Mouse (Mus musculus) midbrain, embryonic 13.5 days (tissue): ENCODE results near the gene Lgals3. TPM values are rescaled to one million over a fixed set of nuclear protein-coding genes. Genes with fewer than 3 reads are reported as not detected.

Experiments
- ATAC-seq: fragments of 200-750 bp; cut with Nextera tagmentation; 2 replicates; pipeline ENCODE4 v1.8.0; 2017; ENCODE audit warnings: mild to moderate bottlenecking, moderate TSS enrichment, moderate library complexity
- H3K27ac ChIP-seq: fragments of 300-500 bp; sonication (generic); 2 replicates; pipeline ENCODE4 v1.5.1; 2015; ENCODE audit warnings: inconsistent platforms, mild to moderate bottlenecking, moderate library complexity
- H3K27me3 ChIP-seq: fragments of 300-500 bp; sonication (generic); 2 replicates; pipeline ENCODE4 v1.6.1; 2015; ENCODE audit warnings: mild to moderate bottlenecking, inconsistent platforms
- H3K36me3 ChIP-seq: fragments of 300-500 bp; sonication (generic); 2 replicates; pipeline ENCODE4 v1.6.1; 2015; ENCODE audit warnings: mild to moderate bottlenecking, inconsistent platforms
- H3K4me1 ChIP-seq: fragments of 300-500 bp; sonication (generic); replicated peaks from 2 replicates; pipeline ENCODE4 v1.6.1; 2015; ENCODE audit warnings: inconsistent platforms
- H3K4me2 ChIP-seq: fragments of 300-500 bp; sonication (generic); replicated peaks from 2 replicates; pipeline ENCODE4 v1.6.1; 2015; ENCODE audit warnings: moderate library complexity, mild to moderate bottlenecking, inconsistent platforms
- H3K4me3 ChIP-seq: fragments of 300-500 bp; sonication (generic); replicated peaks from 2 replicates; pipeline ENCODE4 v1.5.1; 2015; ENCODE audit warnings: mild to moderate bottlenecking, inconsistent platforms
- H3K9ac ChIP-seq: fragments of 300-500 bp; sonication (generic); replicated peaks from 2 replicates; pipeline ENCODE4 v1.6.1; 2015; ENCODE audit warnings: mild to moderate bottlenecking, inconsistent platforms
- H3K9me3 ChIP-seq: fragments of 300-500 bp; sonication (generic); 2 replicates; pipeline ENCODE4 v1.6.1; 2016; ENCODE audit warnings: mild to moderate bottlenecking, inconsistent platforms
- WGBS: fragments of 180-500 bp; shearing (Covaris S2); methylation state at CpG from one replicate; pipeline ENCODE4 v1.1.7; 2015; 5-methylcytosine and 5-hydroxymethylcytosine counted together
- polyA plus RNA-seq: library from polyadenylated mRNA; unstranded; fragments of >200 nt; fragmentation: Nextera tagmentation; extraction: Ambion mirVana; gene quantifications from 2 replicates; pipeline ENCODE4 v1.2.1, GENCODE M21; 2015

The Lgals3 gene
- polyA plus RNA-seq, 1 experiment from 2014 or later: 1.2 TPM

DNA sequence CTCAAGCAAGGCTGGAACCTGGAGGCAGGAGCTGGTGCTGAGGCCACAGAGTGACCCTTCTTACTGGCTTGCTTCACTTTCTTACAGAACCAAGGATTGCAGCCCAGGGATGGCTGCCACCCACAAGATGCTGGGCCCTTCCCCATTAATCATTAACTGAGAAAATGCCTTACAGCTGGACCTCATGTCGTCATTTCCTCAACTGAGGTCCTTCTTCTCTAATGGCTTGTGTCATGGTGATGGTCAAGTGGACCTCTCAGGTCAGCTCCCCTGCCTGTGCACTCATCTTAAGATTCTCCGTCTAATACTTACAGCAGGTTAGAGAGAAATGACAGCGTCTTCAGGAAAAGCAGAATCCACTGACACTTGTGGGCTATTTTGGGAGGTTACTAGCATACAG is 49.8 kb downstream of the Lgals3 start:
- 0 out of 2 replicates have a peak, but pooled peaks have one; percentile 18 for ATAC-seq
- no peak overlapping the region for H3K27ac ChIP-seq
- peak overlapping the region; percentile 52 for H3K4me3 ChIP-seq
- peaks cover 16% of the 10 kb centered on the region for H3K4me1 ChIP-seq
- 0 out of 2 replicates have a peak overlapping the region, but pooled peaks have one; percentile 24 for H3K9ac ChIP-seq
- H3K27me3 ChIP-seq: no peaks in the 10 kb centered on the region
- 40% methylated on average over 3 of the region's 3 CpGs for WGBS
- no peaks in the 10 kb centered on the region for H3K9me3 ChIP-seq
- H3K4me2 ChIP-seq: peak overlapping the region; percentile 64
- H3K36me3 ChIP-seq: peaks cover 12% of the 10 kb centered on the region

DNA sequence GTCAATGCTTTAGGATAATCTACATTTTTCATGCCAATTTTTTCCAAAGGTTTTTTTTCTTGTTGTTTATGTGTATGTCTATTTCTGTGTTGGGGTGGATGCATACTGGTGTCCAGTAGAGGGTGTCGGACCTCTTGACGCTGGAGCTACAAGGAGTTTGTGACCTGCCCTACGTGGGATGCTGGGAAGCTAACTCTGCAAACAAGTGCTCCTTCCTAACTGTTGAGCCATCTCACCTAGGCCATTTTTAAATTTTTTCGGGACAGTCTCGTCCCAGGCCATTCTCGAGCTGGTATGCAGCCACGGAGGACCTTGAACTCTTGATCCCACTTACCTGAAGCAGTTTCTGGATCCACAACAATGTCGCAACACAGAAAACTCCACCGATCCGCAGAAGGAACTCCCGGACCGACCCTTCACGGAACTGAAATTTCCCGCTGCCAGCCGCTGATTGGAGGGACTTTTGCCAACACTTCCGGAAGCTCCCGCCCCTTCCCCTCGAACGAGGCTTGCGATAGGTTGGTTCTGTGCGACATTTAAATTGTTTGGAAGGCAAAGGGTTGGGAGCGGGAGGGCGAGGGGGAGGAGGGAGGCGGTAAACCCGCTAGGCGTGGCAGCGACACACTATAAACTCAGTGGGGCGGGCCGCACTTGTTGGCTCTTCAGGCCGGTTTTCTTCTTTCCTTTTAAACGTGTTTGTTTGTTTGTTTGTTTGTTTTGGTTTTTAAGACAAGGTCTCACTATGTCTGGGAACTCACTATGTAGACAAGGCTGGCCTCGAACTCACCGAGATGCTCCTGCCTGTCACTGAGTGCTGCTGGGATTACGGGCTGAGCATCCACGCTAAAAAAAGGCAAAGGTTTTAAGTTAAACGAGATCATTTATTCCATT is 50.5 kb downstream of the Lgals3 start, which contains the start of gene Dlgap5:
TSS of gene Dlgap5 (minus strand) at position 633 of the 891 bp plus-strand sequence.
- Histone ChIP-seq H3K9me3 (no peaks in the 10 kb centered on the region), H3K4me2 (peak within 1 kb of the TSS; percentile 64), H3K36me3 (peaks cover 7% of the 10 kb centered on the region), H3K9ac (peak within 1 kb of the TSS; percentile 57), H3K27ac (no peak within 1 kb of the TSS), H3K27me3 (no peaks in the 10 kb centered on the region), H3K4me1 (peaks cover 16% of the 10 kb centered on the region), H3K4me3 (peak within 1 kb of the TSS; percentile 52)
- 2% methylated on average over 36 of the region's 36 CpGs for WGBS
- peak; percentile 97 for ATAC-seq

DNA sequence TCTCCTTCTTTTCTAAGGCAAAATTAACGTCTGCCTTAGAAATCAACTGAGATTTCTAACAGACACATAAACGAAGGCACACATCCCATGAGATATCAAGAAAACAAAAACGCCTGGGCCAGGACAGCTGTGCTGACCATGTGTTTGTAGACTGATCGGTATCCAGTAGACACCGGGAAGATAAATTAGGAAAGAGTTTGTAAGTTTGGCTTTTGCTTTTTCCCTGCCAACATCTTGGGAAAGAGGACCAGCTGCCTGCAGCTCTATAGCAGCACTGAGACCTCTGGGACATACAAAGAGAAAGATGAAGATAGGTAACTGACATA is 51.1 kb downstream of the Lgals3 start:
- Histone ChIP-seq H3K4me1 (peaks cover 16% of the 10 kb centered on the region), H3K4me2 (peak overlapping the region; percentile 64), H3K9me3 (no peaks in the 10 kb centered on the region), H3K4me3 (peak overlapping the region; percentile 52), H3K27ac (no peak overlapping the region), H3K9ac (peak overlapping the region; percentile 57), H3K36me3 (peaks cover 7% of the 10 kb centered on the region), H3K27me3 (no peaks in the 10 kb centered on the region)
- ATAC-seq: no peak
- WGBS: 53% methylated on average over 5 of the region's 5 CpGs

DNA sequence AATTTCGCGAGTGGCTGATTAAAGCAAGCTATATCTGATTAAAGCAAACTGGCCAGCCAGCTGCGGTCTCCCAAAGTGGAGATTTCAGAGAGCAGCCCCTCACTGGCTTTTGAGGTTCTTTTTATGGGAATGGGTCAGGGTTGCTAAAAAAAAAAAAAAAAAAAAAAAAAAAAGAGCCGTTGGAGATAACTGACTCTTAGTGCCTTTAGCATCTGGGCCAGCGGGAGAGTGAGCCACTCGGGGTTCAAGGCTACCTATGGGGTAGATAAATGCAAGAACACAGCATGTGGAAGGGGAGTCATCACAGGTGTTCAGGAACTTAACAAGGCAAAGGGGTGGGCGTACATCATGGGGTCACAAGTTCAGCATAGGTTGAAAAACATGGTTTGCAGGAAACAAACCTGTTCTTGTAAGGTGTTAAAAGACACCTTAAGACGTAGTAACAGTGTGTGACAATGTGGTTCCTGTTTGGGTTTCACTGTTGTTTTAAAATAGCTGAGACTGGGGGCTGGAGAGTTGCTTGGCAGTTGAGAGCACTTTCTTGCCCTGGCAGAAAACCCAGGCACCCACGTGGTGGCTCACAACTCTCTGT is 51.6 kb downstream of the Lgals3 start:
- Histone ChIP-seq H3K27ac (no peak overlapping the region), H3K9ac (no peak overlapping the region), H3K4me3 (no peak overlapping the region), H3K27me3 (no peaks in the 10 kb centered on the region), H3K36me3 (peaks cover 4% of the 10 kb centered on the region), H3K4me2 (no peak overlapping the region), H3K4me1 (peaks cover 16% of the 10 kb centered on the region), H3K9me3 (no peaks in the 10 kb centered on the region)
- 85% methylated on average over 9 of the region's 9 CpGs for WGBS
- no peak for ATAC-seq

DNA sequence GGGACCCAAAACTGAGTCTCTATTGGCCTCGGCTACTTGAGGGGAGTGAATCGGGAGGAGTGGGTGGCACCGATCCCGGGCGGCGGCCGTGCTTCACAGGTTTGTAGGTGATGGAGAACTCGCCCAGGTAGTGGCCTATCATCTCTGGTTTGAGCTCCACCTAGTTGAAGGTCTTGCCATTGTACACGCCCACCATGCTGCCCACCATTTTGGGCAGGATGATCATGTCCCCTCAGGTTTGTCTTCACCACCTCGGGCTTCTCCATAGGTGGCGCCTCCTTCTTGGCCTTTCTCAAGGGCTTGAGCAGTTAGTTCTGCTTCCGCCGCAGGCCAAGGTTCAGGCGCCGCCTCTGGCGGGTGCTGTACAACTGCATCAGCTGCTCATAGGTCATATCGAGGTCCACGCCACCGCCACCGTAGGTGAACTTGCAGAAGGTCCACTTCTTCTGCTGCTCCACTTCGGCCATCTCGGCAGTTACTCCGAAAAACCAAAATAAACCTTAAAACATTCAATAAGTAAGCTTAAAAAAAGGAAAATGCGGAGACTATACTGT is 52.2 kb downstream of the Lgals3 start:
- Histone ChIP-seq H3K4me1 (peaks cover 16% of the 10 kb centered on the region), H3K36me3 (no peaks in the 10 kb centered on the region), H3K27me3 (no peaks in the 10 kb centered on the region), H3K4me3 (no peak overlapping the region), H3K9ac (no peak overlapping the region), H3K4me2 (no peak overlapping the region), H3K9me3 (no peaks in the 10 kb centered on the region), H3K27ac (no peak overlapping the region)
- no peak for ATAC-seq
- WGBS: 93% methylated on average over 24 of the region's 24 CpGs

DNA sequence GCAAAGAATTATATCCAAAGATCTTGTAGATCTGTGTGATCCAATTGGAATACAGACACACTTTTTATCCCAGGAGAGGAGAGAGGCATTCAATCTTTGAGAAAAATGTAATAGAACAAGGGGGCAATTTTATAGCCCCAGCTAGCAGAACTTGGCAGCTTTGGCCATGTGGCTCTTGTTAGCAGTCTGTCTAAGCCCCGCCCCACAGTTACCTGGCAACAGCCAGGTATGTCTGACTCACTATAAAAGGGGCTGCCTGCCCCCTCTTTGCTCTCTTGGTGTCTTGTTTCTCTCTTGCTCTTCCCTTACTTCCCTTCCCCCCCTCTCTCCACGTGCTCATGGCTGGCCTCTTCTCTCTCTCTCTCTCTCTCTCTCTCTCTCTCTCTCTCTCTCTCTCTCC is 54.1 kb downstream of the Lgals3 start:
- WGBS: 39% methylated on average over 2 of the region's 2 CpGs
- H3K9me3 ChIP-seq: no peaks in the 10 kb centered on the region
- H3K27me3 ChIP-seq: no peaks in the 10 kb centered on the region
- no peak for ATAC-seq
- H3K9ac ChIP-seq: no peak overlapping the region
- H3K4me3 ChIP-seq: no peak overlapping the region
- H3K4me1 ChIP-seq: peaks cover 16% of the 10 kb centered on the region
- no peaks in the 10 kb centered on the region for H3K36me3 ChIP-seq
- H3K4me2 ChIP-seq: no peak overlapping the region
- no peak overlapping the region for H3K27ac ChIP-seq

DNA sequence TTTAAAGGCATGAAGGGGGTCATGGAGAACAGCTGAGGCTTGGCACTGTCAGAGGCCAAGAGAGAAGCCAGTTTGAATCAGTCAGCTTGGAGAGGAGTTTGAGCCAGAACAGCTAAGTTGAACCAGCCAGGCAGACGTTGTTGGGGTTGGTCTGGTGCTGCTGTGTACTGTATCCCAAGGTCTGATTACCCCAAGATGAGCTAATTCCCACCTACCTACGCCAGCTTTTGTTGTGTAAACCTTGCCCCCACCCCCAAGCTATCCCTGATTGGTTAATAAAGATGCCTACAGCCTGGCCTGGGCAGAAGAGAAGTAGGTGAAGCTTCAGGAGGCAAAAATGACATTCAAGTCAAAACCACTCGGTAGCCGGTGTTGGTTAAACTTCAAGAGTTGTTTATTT is 54.9 kb downstream of the Lgals3 start:
- Histone ChIP-seq H3K4me1 (peaks cover 8% of the 10 kb centered on the region), H3K27me3 (no peaks in the 10 kb centered on the region), H3K4me3 (no peak overlapping the region), H3K27ac (no peak overlapping the region), H3K9ac (no peak overlapping the region), H3K36me3 (no peaks in the 10 kb centered on the region), H3K4me2 (no peak overlapping the region), H3K9me3 (no peaks in the 10 kb centered on the region)
- no peak for ATAC-seq
- 65% methylated on average over 4 of the region's 4 CpGs for WGBS

DNA sequence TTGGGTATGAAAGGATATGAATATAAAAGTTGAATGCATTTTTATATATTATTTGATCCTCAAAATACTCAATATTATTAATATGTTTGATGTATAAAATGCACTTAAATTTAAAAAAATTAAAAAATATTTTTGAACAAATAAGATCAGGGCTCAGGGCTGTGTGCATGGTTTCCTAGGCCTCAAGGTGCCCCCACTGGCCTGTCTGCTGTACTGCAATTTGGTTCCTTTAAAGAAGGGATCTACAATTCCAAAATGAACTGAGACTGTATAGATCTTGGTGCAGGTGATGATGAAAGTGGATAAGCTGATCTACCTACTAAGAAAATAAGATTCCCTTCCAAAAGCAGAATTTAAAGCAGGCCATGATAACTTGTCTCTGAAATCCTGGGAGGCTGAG is 65.4 kb downstream of the Lgals3 start:
- H3K36me3 ChIP-seq: no peaks in the 10 kb centered on the region
- H3K4me2 ChIP-seq: no peak overlapping the region
- ATAC-seq: no peak
- no peak overlapping the region for H3K9ac ChIP-seq
- no peaks in the 10 kb centered on the region for H3K9me3 ChIP-seq
- no peaks in the 10 kb centered on the region for H3K4me1 ChIP-seq
- no peaks in the 10 kb centered on the region for H3K27me3 ChIP-seq
- H3K27ac ChIP-seq: no peak overlapping the region
- H3K4me3 ChIP-seq: no peak overlapping the region

Other genes starting within 250 kb of the Lgals3 start
- gene Gch1, start 178.3 kb upstream of the Lgals3 start, polyA plus RNA-seq: 3.5 and 7.2 TPM in 2 replicates
- 23.5 and 25.3 TPM in 2 replicates for gene Wdhd1, start 90.9 kb upstream of the Lgals3 start, polyA plus RNA-seq
- gene Socs4, start 90.8 kb upstream of the Lgals3 start, polyA plus RNA-seq: 3.7 and 3.9 TPM in 2 replicates
- gene Mapk1ip1l, start 69.5 kb upstream of the Lgals3 start, polyA plus RNA-seq: 60.8 and 63.8 TPM in 2 replicates
- gene Dlgap5, start 50.7 kb downstream of the Lgals3 start, polyA plus RNA-seq: 20.1 and 21.1 TPM in 2 replicates
- gene Fbxo34, start 82.7 kb downstream of the Lgals3 start, polyA plus RNA-seq: 24.9 and 26.6 TPM in 2 replicates
- gene Atg14, start 202.9 kb downstream of the Lgals3 start, polyA plus RNA-seq: 21.2 and 21.9 TPM in 2 replicates